Mouse (Mus musculus) limb, embryonic 12.5 days (tissue): ENCODE measurements around the gene Iqschfp. TPM values are rescaled to one million over a fixed set of nuclear protein-coding genes. Genes with fewer than 3 reads are reported as not detected.

Experiments used
- ATAC-seq: fragments of 200-750 bp; cut with Nextera tagmentation; 2 replicates; pipeline ENCODE4 v1.8.0; 2017; ENCODE audit warnings: low read depth, moderate TSS enrichment; ENCODE audit not compliant: insufficient number of reproducible peaks, insufficient read depth, low FRiP score, low TSS enrichment
- H3K27ac ChIP-seq: fragments of 300-500 bp; sonication (generic); 2 replicates; pipeline ENCODE4 v1.5.1; 2016; ENCODE audit warnings: mild to moderate bottlenecking, moderate library complexity
- H3K27me3 ChIP-seq: fragments of 300-500 bp; sonication (generic); 2 replicates; pipeline ENCODE4 v1.6.1; 2016; ENCODE audit warnings: mild to moderate bottlenecking, moderate library complexity
- H3K36me3 ChIP-seq: fragments of 300-500 bp; sonication (generic); 2 replicates; pipeline ENCODE4 v1.6.1; 2016; ENCODE audit warnings: mild to moderate bottlenecking, moderate library complexity
- H3K4me1 ChIP-seq: fragments of 300-500 bp; sonication (generic); replicated peaks from 2 replicates; pipeline ENCODE4 v1.6.1; 2016
- H3K4me2 ChIP-seq: fragments of 300-500 bp; sonication (generic); 2 replicates; pipeline ENCODE4 v1.6.1; 2016; ENCODE audit warnings: mild to moderate bottlenecking, moderate library complexity
- H3K4me3 ChIP-seq: fragments of 300-500 bp; sonication (generic); replicated peaks from 2 replicates; pipeline ENCODE4 v1.5.1; 2016; ENCODE audit warnings: mild to moderate bottlenecking
- H3K9ac ChIP-seq: fragments of 300-500 bp; sonication (generic); replicated peaks from 2 replicates; pipeline ENCODE4 v1.6.1; 2016; ENCODE audit warnings: mild to moderate bottlenecking, moderate library complexity
- H3K9me3 ChIP-seq: fragments of 300-500 bp; sonication (generic); 2 replicates; pipeline ENCODE4 v1.6.1; 2016; ENCODE audit warnings: mild to moderate bottlenecking, moderate library complexity
- WGBS: fragments of 180-500 bp; shearing (Covaris S2); methylation state at CpG from one replicate; pipeline ENCODE4 v1.1.7; 2016; 5-methylcytosine and 5-hydroxymethylcytosine counted together
- polyA plus RNA-seq: library from polyadenylated mRNA; unstranded; fragments of >200 nt; fragmentation: Nextera tagmentation; extraction: Ambion mirVana; gene quantifications from 2 replicates; pipeline ENCODE4 v1.2.1, GENCODE M21; 2016

Iqschfp gene
- polyA plus RNA-seq, 1 experiment from 2014 or later: 0.87 TPM

- H3K4me2 ChIP-seq: no peak overlapping the region
- no peaks in the 10 kb centered on the region; the same call in 1 of the 2 replicates for H3K4me1 ChIP-seq
- H3K4me3 ChIP-seq: no peak overlapping the region
- 90% methylated on average over 3 of the region's 3 CpGs for WGBS
- no peak for ATAC-seq
- H3K27me3 ChIP-seq: no peaks in the 10 kb centered on the region
- no peaks in the 10 kb centered on the region for H3K36me3 ChIP-seq
- no peak overlapping the region for H3K9ac ChIP-seq
- H3K9me3 ChIP-seq: no peaks in the 10 kb centered on the region
- no peak overlapping the region for H3K27ac ChIP-seq
These were observed 329.4 kb downstream of the Iqschfp start for GRCm38 (mm10) chr3:68221452-68221851.

- Histone ChIP-seq H3K4me3 (no peak overlapping the region), H3K9ac (no peak overlapping the region), H3K27me3 (no peaks in the 10 kb centered on the region), H3K27ac (no peak overlapping the region), H3K4me2 (no peak overlapping the region), H3K9me3 (no peaks in the 10 kb centered on the region), H3K36me3 (no peaks in the 10 kb centered on the region), H3K4me1 (peaks cover 5% of the 10 kb centered on the region; the same call in 1 of the 2 replicates)
- 93% methylated on average over 2 of the region's 2 CpGs for WGBS
- ATAC-seq: no peak
These were observed 347.9 kb downstream of the Iqschfp start for GRCm38 (mm10) chr3:68239887-68240286.

- H3K9me3 ChIP-seq: no peaks in the 10 kb centered on the region
- H3K27ac ChIP-seq: no peak overlapping the region
- H3K27me3 ChIP-seq: no peaks in the 10 kb centered on the region
- no peak overlapping the region for H3K4me2 ChIP-seq
- H3K4me3 ChIP-seq: no peak overlapping the region
- H3K9ac ChIP-seq: no peak overlapping the region
- H3K36me3 ChIP-seq: no peaks in the 10 kb centered on the region
- WGBS: 48% methylated on average over 3 of the region's 3 CpGs
- peak; percentile 37; the same call in 1 of the 2 replicates for ATAC-seq
- peaks cover 5% of the 10 kb centered on the region; the same call in 1 of the 2 replicates for H3K4me1 ChIP-seq
These were observed 351.2 kb downstream of the Iqschfp start for GRCm38 (mm10) chr3:68243239-68243638.

- no peak overlapping the region for H3K4me3 ChIP-seq
- WGBS: 78% methylated on average over 4 of the region's 4 CpGs
- no peak overlapping the region for H3K4me2 ChIP-seq
- no peaks in the 10 kb centered on the region for H3K9me3 ChIP-seq
- H3K36me3 ChIP-seq: no peaks in the 10 kb centered on the region
- no peak overlapping the region for H3K9ac ChIP-seq
- no peaks in the 10 kb centered on the region for H3K27me3 ChIP-seq
- ATAC-seq: no peak
- H3K4me1 ChIP-seq: peaks cover 5% of the 10 kb centered on the region; the same call in 1 of the 2 replicates
- H3K27ac ChIP-seq: no peak overlapping the region
These were observed 354.1 kb downstream of the Iqschfp start for GRCm38 (mm10) chr3:68246154-68246553.

- no peaks in the 10 kb centered on the region for H3K36me3 ChIP-seq
- H3K9ac ChIP-seq: no peak overlapping the region
- no peak overlapping the region for H3K4me2 ChIP-seq
- no peak for ATAC-seq
- no peaks in the 10 kb centered on the region for H3K9me3 ChIP-seq
- 66% methylated on average over 2 of the region's 2 CpGs for whole genome bisulfite sequencing
- no peaks in the 10 kb centered on the region for H3K4me1 ChIP-seq
- H3K27ac ChIP-seq: no peak overlapping the region
- H3K27me3 ChIP-seq: no peaks in the 10 kb centered on the region
- H3K4me3 ChIP-seq: no peak overlapping the region
These were observed 358.6 kb downstream of the Iqschfp start for GRCm38 (mm10) chr3:68250589-68250988.

GRCm38 (mm10) chr3:68252335-68252734 lies 360.3 kb downstream of the Iqschfp start:
- Histone ChIP-seq H3K4me1 (no peaks in the 10 kb centered on the region), H3K27me3 (no peaks in the 10 kb centered on the region), H3K9ac (no peak overlapping the region), H3K4me3 (no peak overlapping the region), H3K9me3 (no peaks in the 10 kb centered on the region), H3K36me3 (no peaks in the 10 kb centered on the region), H3K4me2 (no peak overlapping the region), H3K27ac (no peak overlapping the region)
- ATAC-seq: no peak
- WGBS: 64% methylated on average over 1 of the region's 1 CpGs

GRCm38 (mm10) chr3:68262304-68262703 lies 370.3 kb downstream of the Iqschfp start:
- H3K9me3 ChIP-seq: no peaks in the 10 kb centered on the region
- no peaks in the 10 kb centered on the region for H3K27me3 ChIP-seq
- no peak overlapping the region for H3K4me2 ChIP-seq
- H3K27ac ChIP-seq: no peak overlapping the region
- H3K9ac ChIP-seq: no peak overlapping the region
- H3K36me3 ChIP-seq: no peaks in the 10 kb centered on the region
- ATAC-seq: no peak
- 63% methylated on average over 6 of the region's 6 CpGs for WGBS
- no peak overlapping the region for H3K4me3 ChIP-seq
- no peaks in the 10 kb centered on the region for H3K4me1 ChIP-seq

- no peak overlapping the region for H3K27ac ChIP-seq
- no peaks in the 10 kb centered on the region for H3K36me3 ChIP-seq
- 90% methylated on average over 4 of the region's 4 CpGs for WGBS
- H3K4me3 ChIP-seq: no peak overlapping the region
- H3K9ac ChIP-seq: no peak overlapping the region
- H3K27me3 ChIP-seq: no peaks in the 10 kb centered on the region
- H3K4me2 ChIP-seq: no peak overlapping the region
- H3K4me1 ChIP-seq: no peaks in the 10 kb centered on the region
- H3K9me3 ChIP-seq: no peaks in the 10 kb centered on the region
- no peak for ATAC-seq
These were observed 375.9 kb downstream of the Iqschfp start for GRCm38 (mm10) chr3:68267905-68268304.

GRCm38 (mm10) chr3:68269251-68269650 lies 377.2 kb downstream of the Iqschfp start:
- no peak overlapping the region for H3K9ac ChIP-seq
- H3K9me3 ChIP-seq: no peaks in the 10 kb centered on the region
- H3K27ac ChIP-seq: no peak overlapping the region
- no peak for ATAC-seq
- H3K36me3 ChIP-seq: no peaks in the 10 kb centered on the region
- H3K4me2 ChIP-seq: no peak overlapping the region
- H3K4me1 ChIP-seq: no peaks in the 10 kb centered on the region
- no peak overlapping the region for H3K4me3 ChIP-seq
- H3K27me3 ChIP-seq: no peaks in the 10 kb centered on the region
- WGBS: 54% methylated on average over 4 of the region's 4 CpGs

- Histone ChIP-seq H3K4me3 (no peak overlapping the region), H3K4me2 (no peak overlapping the region), H3K9me3 (no peaks in the 10 kb centered on the region), H3K27ac (no peak overlapping the region), H3K4me1 (no peaks in the 10 kb centered on the region), H3K9ac (no peak overlapping the region), H3K36me3 (no peaks in the 10 kb centered on the region), H3K27me3 (no peaks in the 10 kb centered on the region)
- no peak for ATAC-seq
- WGBS: 92% methylated on average over 6 of the region's 6 CpGs
These were observed 378.2 kb downstream of the Iqschfp start for GRCm38 (mm10) chr3:68270246-68270645.

- Histone ChIP-seq H3K27me3 (no peaks in the 10 kb centered on the region), H3K36me3 (no peaks in the 10 kb centered on the region), H3K4me3 (no peak overlapping the region), H3K4me1 (no peaks in the 10 kb centered on the region), H3K4me2 (no peak overlapping the region), H3K27ac (no peak overlapping the region), H3K9me3 (no peaks in the 10 kb centered on the region), H3K9ac (no peak overlapping the region)
- 57% methylated on average over 3 of the region's 3 CpGs for WGBS
- no peak for ATAC-seq
These were observed 379.4 kb downstream of the Iqschfp start for GRCm38 (mm10) chr3:68271457-68271856.

- H3K27me3 ChIP-seq: no peaks in the 10 kb centered on the region
- 83% methylated on average over 3 of the region's 3 CpGs for WGBS
- H3K4me2 ChIP-seq: no peak overlapping the region
- no peak overlapping the region for H3K4me3 ChIP-seq
- no peaks in the 10 kb centered on the region for H3K36me3 ChIP-seq
- no peak overlapping the region for H3K27ac ChIP-seq
- H3K4me1 ChIP-seq: no peaks in the 10 kb centered on the region
- no peaks in the 10 kb centered on the region for H3K9me3 ChIP-seq
- no peak for ATAC-seq
- H3K9ac ChIP-seq: no peak overlapping the region
These were observed 379.8 kb downstream of the Iqschfp start for GRCm38 (mm10) chr3:68271881-68272280.
